Mouse (Mus musculus): ENCODE measurements at regions not wholly inside any gene's neighbourhood (a gene's known extent, or its start where the extent isn't known, plus 50 kb on each side); places are given as distances from the start of the nearest gene placed in this dataset.

- Histone ChIP-seq H3K4me2 (ENCODE audit: low read depth, low read length, poor library complexity, severe bottlenecking) (no peak overlapping the region), H3K27ac (ENCODE audit: low read depth, low read length) (no peak overlapping the region), H3K4me1 (ENCODE audit: insufficient read depth, low read length) (no peaks in the 10 kb centered on the region), H3K4me3 (ENCODE audit: low read depth, low read length) (no peak overlapping the region), H3K9ac (replicated peaks; ENCODE audit: low read length, poor library complexity, severe bottlenecking) (no peak overlapping the region), H3K9me3 (ENCODE audit: low read length) (no peaks in the 10 kb centered on the region), H3K36me3 (ENCODE audit: insufficient read depth, low read length) (no peaks in the 10 kb centered on the region), H3K27me3 (ENCODE audit: insufficient read depth, low read length) (no peaks in the 10 kb centered on the region)
- 80% methylated on average over 3 of the region's 3 CpGs for WGBS
- no peak for TF ChIP-seq CTCF (IDR thresholded peaks at IDR 0.05)
- DNase-seq (ENCODE audit: low spot score) (no peak), ATAC-seq (ENCODE audit: low FRiP score) (no peak)
Measured at GRCm38 (mm10) chr10:16874131-16874530, 848.9 kb upstream of the Cited2 start.

- Histone ChIP-seq H3K9ac (replicated peaks; ENCODE audit: low read length, poor library complexity, severe bottlenecking) (no peak overlapping the region), H3K4me2 (ENCODE audit: low read depth, low read length, poor library complexity, severe bottlenecking) (no peak overlapping the region), H3K4me1 (ENCODE audit: insufficient read depth, low read length) (no peaks in the 10 kb centered on the region), H3K27me3 (ENCODE audit: insufficient read depth, low read length) (no peaks in the 10 kb centered on the region), H3K36me3 (ENCODE audit: insufficient read depth, low read length) (no peaks in the 10 kb centered on the region), H3K4me3 (ENCODE audit: low read depth, low read length) (no peak overlapping the region), H3K9me3 (ENCODE audit: low read length) (no peaks in the 10 kb centered on the region), H3K27ac (ENCODE audit: low read depth, low read length) (no peak overlapping the region)
- TF ChIP-seq CTCF (IDR thresholded peaks at IDR 0.05), result no peak
- no peak for DNase-seq (ENCODE audit: low spot score)
- no peak for ATAC-seq (ENCODE audit: low FRiP score)
Measured at GRCm38 (mm10) chr10:16878197-16878596, 844.8 kb upstream of the Cited2 start.

- no peaks in the 10 kb centered on the region for H3K9me3 ChIP-seq (ENCODE audit: low read length)
- DNase-seq (ENCODE audit: low spot score), result no peak
- H3K9ac ChIP-seq (replicated peaks; ENCODE audit: low read length, poor library complexity, severe bottlenecking), result no peak overlapping the region
- H3K27me3 ChIP-seq (ENCODE audit: insufficient read depth, low read length), result no peaks in the 10 kb centered on the region
- H3K4me1 ChIP-seq (ENCODE audit: insufficient read depth, low read length), result no peaks in the 10 kb centered on the region
- TF ChIP-seq CTCF (IDR thresholded peaks at IDR 0.05), result no peak
- no peak for ATAC-seq (ENCODE audit: low FRiP score)
- H3K27ac ChIP-seq (ENCODE audit: low read depth, low read length), result no peak overlapping the region
- no peak overlapping the region for H3K4me2 ChIP-seq (ENCODE audit: low read depth, low read length, poor library complexity, severe bottlenecking)
- no peaks in the 10 kb centered on the region for H3K36me3 ChIP-seq (ENCODE audit: insufficient read depth, low read length)
- H3K4me3 ChIP-seq (ENCODE audit: low read depth, low read length), result no peak overlapping the region
Measured at GRCm38 (mm10) chr10:16893316-16893715, 829.7 kb upstream of the Cited2 start.

GRCm38 (mm10) chr10:16895332-16895731 is 827.7 kb upstream of the Cited2 start:
- TF ChIP-seq CTCF (IDR thresholded peaks at IDR 0.05), result no peak
- DNase-seq (ENCODE audit: low spot score) (no peak), ATAC-seq (ENCODE audit: low FRiP score) (no peak)
- H3K4me2 ChIP-seq (ENCODE audit: low read depth, low read length, poor library complexity, severe bottlenecking), result no peak overlapping the region
- H3K9me3 ChIP-seq (ENCODE audit: low read length), result no peaks in the 10 kb centered on the region
- no peak overlapping the region for H3K4me3 ChIP-seq (ENCODE audit: low read depth, low read length)
- no peaks in the 10 kb centered on the region for H3K27me3 ChIP-seq (ENCODE audit: insufficient read depth, low read length)
- H3K4me1 ChIP-seq (ENCODE audit: insufficient read depth, low read length), result no peaks in the 10 kb centered on the region
- no peaks in the 10 kb centered on the region for H3K36me3 ChIP-seq (ENCODE audit: insufficient read depth, low read length)
- H3K9ac ChIP-seq (replicated peaks; ENCODE audit: low read length, poor library complexity, severe bottlenecking), result no peak overlapping the region
- no peak overlapping the region for H3K27ac ChIP-seq (ENCODE audit: low read depth, low read length)

GRCm38 (mm10) chr10:16922888-16923287 is 800.1 kb upstream of the Cited2 start:
- no peak for TF ChIP-seq CTCF (IDR thresholded peaks at IDR 0.05)
- WGBS, result 83% methylated on average over 2 of the region's 2 CpGs
- H3K4me3 ChIP-seq (ENCODE audit: low read depth, low read length), result no peak overlapping the region

GRCm38 (mm10) chr10:16923851-16924250 is 799.2 kb upstream of the Cited2 start:
- ATAC-seq (ENCODE audit: low FRiP score), result no peak
- DNase-seq (ENCODE audit: low spot score), result no peak
- Histone ChIP-seq H3K4me1 (ENCODE audit: insufficient read depth, low read length) (no peaks in the 10 kb centered on the region), H3K27ac (ENCODE audit: low read depth, low read length) (no peak overlapping the region), H3K27me3 (ENCODE audit: insufficient read depth, low read length) (no peaks in the 10 kb centered on the region), H3K4me2 (ENCODE audit: low read depth, low read length, poor library complexity, severe bottlenecking) (no peak overlapping the region), H3K4me3 (ENCODE audit: low read depth, low read length) (no peak overlapping the region), H3K9ac (replicated peaks; ENCODE audit: low read length, poor library complexity, severe bottlenecking) (no peak overlapping the region), H3K9me3 (ENCODE audit: low read length) (no peaks in the 10 kb centered on the region), H3K36me3 (ENCODE audit: insufficient read depth, low read length) (no peaks in the 10 kb centered on the region)
- no peak for TF ChIP-seq CTCF (IDR thresholded peaks at IDR 0.05)
- 90% methylated on average over 6 of the region's 6 CpGs for WGBS

More at GRCm38 (mm10) chr10:16922888-16923287, 800.1 kb upstream of the Cited2 start:
- H3K27me3 ChIP-seq (ENCODE audit: insufficient read depth, low read length), result no peaks in the 10 kb centered on the region
- H3K9ac ChIP-seq (replicated peaks; ENCODE audit: low read length, poor library complexity, severe bottlenecking), result no peak overlapping the region
- no peak overlapping the region for H3K27ac ChIP-seq (ENCODE audit: low read depth, low read length)
- no peaks in the 10 kb centered on the region for H3K36me3 ChIP-seq (ENCODE audit: insufficient read depth, low read length)
- no peaks in the 10 kb centered on the region for H3K4me1 ChIP-seq (ENCODE audit: insufficient read depth, low read length)
- no peaks in the 10 kb centered on the region for H3K9me3 ChIP-seq (ENCODE audit: low read length)
- ATAC-seq (ENCODE audit: low FRiP score) (no peak), DNase-seq (ENCODE audit: low spot score) (no peak)
- H3K4me2 ChIP-seq (ENCODE audit: low read depth, low read length, poor library complexity, severe bottlenecking), result no peak overlapping the region

GRCm38 (mm10) chr10:16937705-16938104 is 785.3 kb upstream of the Cited2 start:
- Histone ChIP-seq H3K4me1 (ENCODE audit: insufficient read depth, low read length) (no peaks in the 10 kb centered on the region), H3K27me3 (ENCODE audit: insufficient read depth, low read length) (no peaks in the 10 kb centered on the region), H3K4me2 (ENCODE audit: low read depth, low read length, poor library complexity, severe bottlenecking) (no peak overlapping the region), H3K36me3 (ENCODE audit: insufficient read depth, low read length) (no peaks in the 10 kb centered on the region), H3K9ac (replicated peaks; ENCODE audit: low read length, poor library complexity, severe bottlenecking) (no peak overlapping the region), H3K4me3 (ENCODE audit: low read depth, low read length) (no peak overlapping the region), H3K27ac (ENCODE audit: low read depth, low read length) (no peak overlapping the region), H3K9me3 (ENCODE audit: low read length) (no peaks in the 10 kb centered on the region)
- no peak for DNase-seq (ENCODE audit: low spot score)
- no peak for TF ChIP-seq CTCF (IDR thresholded peaks at IDR 0.05)
- WGBS, result 91% methylated on average over 4 of the region's 4 CpGs
- ATAC-seq (ENCODE audit: low FRiP score), result no peak

Data from midbrain, postnatal 0 days (tissue).